Mouse (Mus musculus): Measurements from ENCODE around the gene Ttll8. TPM values are rescaled to one million over a fixed set of nuclear protein-coding genes. Genes with fewer than 3 reads are reported as not detected.

Ttll8 gene
- polyA plus RNA-seq, 1 experiment from 2014 or later, result not detected

DNA sequence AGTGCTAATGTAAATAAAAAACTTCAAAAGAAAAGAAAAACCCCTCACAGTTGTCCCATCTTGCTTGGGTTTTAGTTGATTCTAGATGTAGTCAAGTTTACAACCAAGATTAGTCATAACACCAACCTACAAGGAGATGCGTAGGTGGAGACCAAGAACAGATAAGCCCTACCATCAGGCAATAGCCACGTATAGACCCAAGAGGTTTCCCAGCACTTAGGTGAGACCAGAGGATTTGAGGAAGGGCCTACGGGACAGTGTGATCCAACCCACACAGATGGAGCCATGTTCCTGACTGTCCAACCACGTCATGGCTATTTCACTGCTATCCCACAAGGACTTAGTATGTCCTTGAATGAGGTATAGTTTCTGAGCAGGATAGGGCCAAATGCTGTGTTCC is 18.1 kb upstream of the Ttll8 start:
- H3K4me3 ChIP-seq (replicated peaks; ENCODE audit: low read length), result no peak overlapping the region

DNA sequence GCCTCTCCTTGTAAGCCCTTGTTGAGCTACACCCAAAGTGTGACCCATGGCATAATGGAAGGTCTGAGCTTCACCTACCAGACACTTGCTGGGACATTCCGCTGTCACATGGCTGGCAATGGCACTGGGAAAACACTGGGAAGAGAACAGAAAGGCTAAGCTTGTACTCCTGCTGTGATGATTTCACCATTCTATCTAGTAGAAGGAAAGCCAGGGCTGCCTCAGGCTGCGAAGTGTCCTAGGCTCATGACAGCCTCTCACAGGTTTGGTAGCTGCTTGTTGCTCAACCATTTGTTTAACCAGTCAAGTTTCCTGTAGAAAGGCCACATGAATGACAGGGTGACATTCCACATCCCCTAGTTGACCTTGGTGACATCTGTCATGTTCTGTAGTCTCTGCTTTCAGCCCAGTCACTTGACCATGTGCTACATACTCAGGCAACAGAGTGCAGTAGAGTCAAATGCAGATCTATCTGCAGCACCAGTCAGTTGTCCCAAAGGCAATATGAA is 9.9 kb upstream of the Ttll8 start:
- no peak overlapping the region for H3K9ac ChIP-seq (ENCODE audit: low read length)
- no peak overlapping the region for H3K27ac ChIP-seq (ENCODE audit: low read length)
- no peak overlapping the region for H3K4me2 ChIP-seq (ENCODE audit: low read depth, low read length)
- H3K27me3 ChIP-seq (ENCODE audit: control insufficient read depth, insufficient read depth, low read length), result no peaks in the 10 kb centered on the region
- no peak overlapping the region for H3K4me3 ChIP-seq (replicated peaks; ENCODE audit: low read length)
- H3K9me3 ChIP-seq (replicated peaks; ENCODE audit: control insufficient read depth, low read length), result no peaks in the 10 kb centered on the region
- H3K4me1 ChIP-seq (ENCODE audit: control insufficient read depth, insufficient read depth, low read length), result no peaks in the 10 kb centered on the region
- H3K36me3 ChIP-seq (ENCODE audit: control insufficient read depth, insufficient read depth, low read length), result no peaks in the 10 kb centered on the region
- 87% methylated on average over 2 of the region's 2 CpGs for WGBS
- ATAC-seq (ENCODE audit: insufficient read depth, low FRiP score), result no peak

More for the DNA sequence above, 18.1 kb upstream of the Ttll8 start:
- 86% methylated on average over 4 of the region's 4 CpGs for WGBS
- Histone ChIP-seq H3K27me3 (ENCODE audit: control insufficient read depth, insufficient read depth, low read length) (no peaks in the 10 kb centered on the region), H3K4me1 (ENCODE audit: control insufficient read depth, insufficient read depth, low read length) (no peaks in the 10 kb centered on the region), H3K36me3 (ENCODE audit: control insufficient read depth, insufficient read depth, low read length) (no peaks in the 10 kb centered on the region), H3K4me2 (ENCODE audit: low read depth, low read length) (no peak overlapping the region), H3K27ac (ENCODE audit: low read length) (no peak overlapping the region), H3K9me3 (replicated peaks; ENCODE audit: control insufficient read depth, low read length) (no peaks in the 10 kb centered on the region), H3K9ac (ENCODE audit: low read length) (no peak overlapping the region)
- ATAC-seq (ENCODE audit: insufficient read depth, low FRiP score), result no peak

- WGBS, result 80% methylated on average over 4 of the region's 4 CpGs
- no peak overlapping the region for H3K27ac ChIP-seq (ENCODE audit: low read length)
- no peaks in the 10 kb centered on the region for H3K36me3 ChIP-seq (ENCODE audit: control insufficient read depth, insufficient read depth, low read length)
- no peak overlapping the region for H3K4me2 ChIP-seq (ENCODE audit: low read depth, low read length)
- no peaks in the 10 kb centered on the region for H3K9me3 ChIP-seq (replicated peaks; ENCODE audit: control insufficient read depth, low read length)
- no peak for ATAC-seq (ENCODE audit: insufficient read depth, low FRiP score)
- H3K4me1 ChIP-seq (ENCODE audit: control insufficient read depth, insufficient read depth, low read length), result peaks cover 6% of the 10 kb centered on the region; the same call in 1 of the 2 replicates
- H3K4me3 ChIP-seq (replicated peaks; ENCODE audit: low read length), result no peak overlapping the region
- no peak overlapping the region for H3K9ac ChIP-seq (ENCODE audit: low read length)
- H3K27me3 ChIP-seq (ENCODE audit: control insufficient read depth, insufficient read depth, low read length), result peaks cover 13% of the 10 kb centered on the region; the same call in 1 of the 2 replicates
Observed at GRCm38 (mm10) chr15:88957522-88957921, 3.3 kb upstream of the Ttll8 start.

DNA sequence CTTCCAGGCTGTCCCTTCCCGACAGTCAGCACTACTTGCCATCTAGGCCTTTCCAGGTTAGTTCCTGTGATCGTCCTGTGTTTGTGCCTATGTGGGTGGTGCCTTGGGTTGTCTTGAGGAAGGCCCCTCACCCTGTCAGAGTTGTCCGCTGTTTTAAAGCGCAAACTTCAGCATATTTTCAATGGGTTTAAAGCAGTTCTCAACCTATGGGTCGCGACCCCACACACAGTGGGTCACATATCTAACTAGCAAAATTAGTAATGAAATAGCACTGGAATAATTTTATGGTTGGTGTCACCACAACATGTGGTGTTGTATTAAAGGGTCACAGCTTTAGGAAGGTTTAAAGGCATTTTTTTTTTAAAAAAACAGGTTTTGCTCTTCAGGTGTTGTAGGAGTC is 1.1 kb upstream of the Ttll8 start:
- no peak for ATAC-seq (ENCODE audit: insufficient read depth, low FRiP score)
- Histone ChIP-seq H3K27me3 (ENCODE audit: control insufficient read depth, insufficient read depth, low read length) (peaks cover 13% of the 10 kb centered on the region; the same call in 1 of the 2 replicates), H3K4me3 (replicated peaks; ENCODE audit: low read length) (no peak overlapping the region), H3K9me3 (replicated peaks; ENCODE audit: control insufficient read depth, low read length) (no peaks in the 10 kb centered on the region), H3K4me1 (ENCODE audit: control insufficient read depth, insufficient read depth, low read length) (peaks cover 6% of the 10 kb centered on the region; the same call in 1 of the 2 replicates), H3K36me3 (ENCODE audit: control insufficient read depth, insufficient read depth, low read length) (no peaks in the 10 kb centered on the region), H3K4me2 (ENCODE audit: low read depth, low read length) (no peak overlapping the region), H3K9ac (ENCODE audit: low read length) (no peak overlapping the region), H3K27ac (ENCODE audit: low read length) (no peak overlapping the region)
- 81% methylated on average over 6 of the region's 6 CpGs for WGBS

DNA sequence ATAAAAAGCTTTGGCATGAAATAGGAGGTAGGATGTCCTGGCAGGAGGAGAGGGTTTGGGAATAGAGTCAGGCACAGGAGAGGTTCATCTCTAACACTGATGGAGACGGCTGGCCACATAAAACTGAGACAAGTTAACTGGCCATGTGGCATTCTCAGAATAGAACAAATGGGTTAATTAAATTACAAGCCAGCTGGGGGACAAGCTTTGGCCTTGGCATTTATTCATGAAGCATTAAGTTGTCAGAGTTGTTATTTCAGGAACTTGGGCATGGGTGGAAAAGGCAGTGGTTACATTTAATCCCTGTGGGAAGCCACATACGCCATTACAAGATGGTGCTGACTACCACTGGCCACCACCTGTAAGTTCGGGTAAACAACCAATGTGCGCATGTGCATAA is 3.0 kb downstream of the Ttll8 start:
- Histone ChIP-seq H3K27me3 (ENCODE audit: control insufficient read depth, insufficient read depth, low read length) (peaks cover 13% of the 10 kb centered on the region), H3K4me1 (ENCODE audit: control insufficient read depth, insufficient read depth, low read length) (peaks cover 6% of the 10 kb centered on the region; the same call in 1 of the 2 replicates), H3K4me2 (ENCODE audit: low read depth, low read length) (no peak overlapping the region), H3K9me3 (replicated peaks; ENCODE audit: control insufficient read depth, low read length) (no peaks in the 10 kb centered on the region), H3K36me3 (ENCODE audit: control insufficient read depth, insufficient read depth, low read length) (no peaks in the 10 kb centered on the region), H3K27ac (ENCODE audit: low read length) (no peak overlapping the region), H3K4me3 (replicated peaks; ENCODE audit: low read length) (no peak overlapping the region), H3K9ac (ENCODE audit: low read length) (no peak overlapping the region)
- ATAC-seq (ENCODE audit: insufficient read depth, low FRiP score), result no peak
- 72% methylated on average over 4 of the region's 4 CpGs for WGBS

DNA sequence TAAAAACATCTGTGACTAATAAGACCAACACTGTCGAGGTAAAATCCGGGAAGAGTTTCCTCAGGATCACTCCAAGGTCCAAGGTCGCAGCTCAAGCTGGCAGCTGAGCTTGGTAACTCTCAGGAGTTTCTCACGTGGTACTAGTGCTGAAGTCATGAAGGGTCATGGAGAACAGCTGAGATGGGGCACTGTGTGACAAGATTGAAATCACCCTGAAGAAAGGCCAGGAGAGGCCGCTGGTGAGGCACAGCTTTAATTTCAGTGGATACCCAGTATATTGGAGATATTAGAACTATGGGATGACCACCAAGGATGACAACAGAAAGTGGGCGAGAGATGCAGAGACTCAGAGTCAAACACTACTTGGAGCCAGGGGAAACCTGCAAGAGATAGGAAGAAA is 7.4 kb downstream of the Ttll8 start:
- Histone ChIP-seq H3K36me3 (ENCODE audit: control insufficient read depth, insufficient read depth, low read length) (no peaks in the 10 kb centered on the region), H3K4me1 (ENCODE audit: control insufficient read depth, insufficient read depth, low read length) (no peaks in the 10 kb centered on the region), H3K4me3 (replicated peaks; ENCODE audit: low read length) (no peak overlapping the region), H3K9me3 (replicated peaks; ENCODE audit: control insufficient read depth, low read length) (no peaks in the 10 kb centered on the region), H3K27me3 (ENCODE audit: control insufficient read depth, insufficient read depth, low read length) (no peaks in the 10 kb centered on the region; the same call in 1 of the 2 replicates), H3K4me2 (ENCODE audit: low read depth, low read length) (no peak overlapping the region), H3K27ac (ENCODE audit: low read length) (no peak overlapping the region), H3K9ac (ENCODE audit: low read length) (no peak overlapping the region)
- no peak for ATAC-seq (ENCODE audit: insufficient read depth, low FRiP score)
- 45% methylated on average over 6 of the region's 6 CpGs for WGBS

DNA sequence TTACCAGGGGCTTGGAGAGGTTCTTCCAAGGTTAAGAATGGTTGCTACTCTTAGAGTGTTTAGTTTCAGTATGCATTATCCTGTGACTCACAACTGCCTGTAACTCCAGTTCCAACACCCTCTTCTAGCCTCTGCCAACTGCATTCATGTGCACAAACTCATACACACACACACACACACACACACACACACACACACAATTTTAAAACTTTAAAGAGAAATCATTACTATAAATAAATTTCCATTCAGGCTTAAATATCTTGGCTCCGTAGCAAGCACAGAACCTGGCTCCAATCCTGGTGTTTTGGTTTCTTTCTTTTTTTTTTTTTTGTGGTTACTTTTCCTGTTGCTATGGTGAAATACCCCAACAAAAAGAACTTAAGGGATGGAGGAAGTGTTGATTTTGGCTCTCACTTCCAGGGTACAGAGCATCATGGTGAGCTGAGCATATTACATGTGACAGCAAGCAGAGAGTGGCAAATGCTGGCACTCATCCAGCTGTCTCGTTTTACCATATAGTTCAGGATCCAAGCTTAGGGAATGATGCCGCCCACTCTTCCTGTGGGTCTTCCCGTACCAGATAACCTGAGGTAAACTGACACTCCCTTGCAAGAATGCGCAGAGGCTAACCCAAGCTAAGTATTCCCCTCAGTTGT is 10.2 kb downstream of the Ttll8 start:
- H3K9me3 ChIP-seq (replicated peaks; ENCODE audit: control insufficient read depth, low read length), result no peaks in the 10 kb centered on the region
- H3K4me1 ChIP-seq (ENCODE audit: control insufficient read depth, insufficient read depth, low read length), result no peaks in the 10 kb centered on the region
- H3K27me3 ChIP-seq (ENCODE audit: control insufficient read depth, insufficient read depth, low read length), result no peaks in the 10 kb centered on the region; the same call in 1 of the 2 replicates
- H3K4me3 ChIP-seq (replicated peaks; ENCODE audit: low read length), result no peak overlapping the region
- no peak for ATAC-seq (ENCODE audit: insufficient read depth, low FRiP score)
- no peaks in the 10 kb centered on the region for H3K36me3 ChIP-seq (ENCODE audit: control insufficient read depth, insufficient read depth, low read length)
- 74% methylated on average over 5 of the region's 5 CpGs for WGBS
- no peak overlapping the region for H3K4me2 ChIP-seq (ENCODE audit: low read depth, low read length)
- no peak overlapping the region for H3K9ac ChIP-seq (ENCODE audit: low read length)
- no peak overlapping the region for H3K27ac ChIP-seq (ENCODE audit: low read length)

DNA sequence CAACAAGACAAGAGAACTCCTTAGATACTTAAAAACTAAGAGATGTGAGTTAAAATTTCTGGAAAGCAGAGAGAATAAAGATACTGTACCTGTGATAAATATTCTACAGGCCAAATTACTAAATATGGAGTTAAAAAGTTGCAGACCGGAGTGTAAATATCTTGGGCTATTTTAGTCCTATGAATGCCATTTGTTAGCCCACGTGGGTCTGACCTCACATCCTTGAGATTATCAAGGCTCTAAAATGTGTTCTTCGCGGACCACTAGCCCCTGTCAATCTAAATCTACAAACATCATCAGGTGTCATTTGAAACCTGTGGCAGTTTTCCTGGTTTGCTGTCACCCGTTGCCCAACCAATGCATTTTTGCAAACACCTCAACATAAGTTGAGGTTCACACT is 11.4 kb downstream of the Ttll8 start:
- H3K9me3 ChIP-seq (replicated peaks; ENCODE audit: control insufficient read depth, low read length), result no peaks in the 10 kb centered on the region
- no peaks in the 10 kb centered on the region for H3K27me3 ChIP-seq (ENCODE audit: control insufficient read depth, insufficient read depth, low read length)
- H3K4me1 ChIP-seq (ENCODE audit: control insufficient read depth, insufficient read depth, low read length), result no peaks in the 10 kb centered on the region
- H3K27ac ChIP-seq (ENCODE audit: low read length), result no peak overlapping the region
- no peak overlapping the region for H3K9ac ChIP-seq (ENCODE audit: low read length)
- H3K36me3 ChIP-seq (ENCODE audit: control insufficient read depth, insufficient read depth, low read length), result no peaks in the 10 kb centered on the region
- WGBS, result 67% methylated on average over 5 of the region's 5 CpGs
- no peak for ATAC-seq (ENCODE audit: insufficient read depth, low FRiP score)
- no peak overlapping the region for H3K4me3 ChIP-seq (replicated peaks; ENCODE audit: low read length)
- no peak overlapping the region for H3K4me2 ChIP-seq (ENCODE audit: low read depth, low read length)

DNA sequence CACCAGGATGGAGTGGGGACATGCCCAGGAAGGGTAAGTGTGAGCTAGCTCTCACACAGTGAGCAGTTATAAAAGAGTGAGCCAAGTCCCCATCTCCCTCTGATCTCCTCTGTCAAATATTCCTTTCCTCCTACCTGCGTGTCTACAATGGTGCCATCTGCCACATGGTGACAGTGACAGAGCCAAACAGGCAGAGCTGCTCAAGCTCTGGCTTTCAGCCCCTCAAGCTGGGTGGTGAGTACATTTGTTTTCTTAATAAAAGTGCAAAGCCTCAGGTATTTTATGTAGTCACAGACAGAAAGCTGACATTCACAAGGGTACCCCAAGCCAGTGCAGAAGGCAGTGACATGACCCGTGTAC is 16.9 kb downstream of the Ttll8 start:
- H3K27ac ChIP-seq (ENCODE audit: low read length), result no peak overlapping the region
- WGBS, result 77% methylated on average over 2 of the region's 2 CpGs
- H3K4me1 ChIP-seq (ENCODE audit: control insufficient read depth, insufficient read depth, low read length), result no peaks in the 10 kb centered on the region
- no peak overlapping the region for H3K4me2 ChIP-seq (ENCODE audit: low read depth, low read length)
- no peak overlapping the region for H3K9ac ChIP-seq (ENCODE audit: low read length)
- no peak for ATAC-seq (ENCODE audit: insufficient read depth, low FRiP score)
- no peaks in the 10 kb centered on the region for H3K27me3 ChIP-seq (ENCODE audit: control insufficient read depth, insufficient read depth, low read length)
- H3K4me3 ChIP-seq (replicated peaks; ENCODE audit: low read length), result no peak overlapping the region
- H3K9me3 ChIP-seq (replicated peaks; ENCODE audit: control insufficient read depth, low read length), result no peaks in the 10 kb centered on the region
- H3K36me3 ChIP-seq (ENCODE audit: control insufficient read depth, insufficient read depth, low read length), result no peaks in the 10 kb centered on the region

All from stomach, embryonic 16.5 days (tissue).